Mouse (Mus musculus): Measurements from ENCODE around the gene Scml4.

DNA sequence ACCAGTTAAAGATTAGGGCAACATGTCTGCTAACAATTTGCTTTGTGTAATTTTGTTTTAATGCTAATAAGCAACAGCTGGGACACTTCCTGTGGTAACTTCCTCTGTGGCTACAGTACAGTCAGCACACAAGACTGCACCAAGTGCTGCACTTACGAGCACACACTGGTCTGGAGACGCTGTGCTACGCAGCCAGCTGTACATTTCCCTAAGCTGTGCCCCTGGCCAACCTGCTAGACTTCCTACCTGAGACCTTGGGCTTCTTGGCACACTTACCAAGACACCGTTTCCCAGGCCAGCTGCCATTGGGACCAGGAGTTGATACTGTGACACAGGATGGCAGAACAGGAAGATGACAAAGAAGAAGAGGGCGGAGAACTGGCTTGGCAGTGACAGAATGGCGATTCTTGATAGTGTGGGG, 102.0 kb downstream of the Scml4 start:
- TF ChIP-seq CTCF (IDR thresholded peaks at IDR 0.05; ENCODE audit: extremely low read depth, insufficient read depth, low read length) (no peak), POLR2A (IDR thresholded peaks at IDR 0.05; ENCODE audit: extremely low read depth, insufficient read depth, low read length) (no peak)

Data from cortical plate, adult 2 months (tissue).